Mouse (Mus musculus) hematopoietic stem cell, adult 5-6 weeks (primary cell): ENCODE measurements around the gene Nubp2. TPM values are rescaled to one million over a fixed set of nuclear protein-coding genes. Genes with fewer than 3 reads are reported as not detected.

Experiments used
- ATAC-seq, 2 experiments: fragments of 125-278 bp in 1 of 2; replicated peaks in 1 of 2; 2 replicates each; pipeline ENCODE4 v1.8.0; 2016 to 2017; ENCODE audit warnings: inconsistent platforms in 2 of 2, mild to moderate bottlenecking in 2 of 2, moderate number of reproducible peaks in 2 of 2, low read depth in 1 of 2, moderate TSS enrichment in 1 of 2; ENCODE audit not compliant: low FRiP score in 2 of 2, poor library complexity in 2 of 2, severe bottlenecking in 2 of 2, insufficient read depth in 1 of 2, low TSS enrichment in 1 of 2
- total RNA-seq: library from RNA; stranded (forward); fragments of 172-1452, 232-1000 nt; gene quantifications from 2 replicates; pipeline ENCODE4 v1.2.3, GENCODE M21; 2017

Gene Nubp2
- total RNA-seq, 1 experiment from 2014 or later = 27.9 TPM

GRCm38 (mm10) chr17:24848600-24849031 lies 37.5 kb downstream of the Nubp2 start:
- ATAC-seq = no peak

DNA sequence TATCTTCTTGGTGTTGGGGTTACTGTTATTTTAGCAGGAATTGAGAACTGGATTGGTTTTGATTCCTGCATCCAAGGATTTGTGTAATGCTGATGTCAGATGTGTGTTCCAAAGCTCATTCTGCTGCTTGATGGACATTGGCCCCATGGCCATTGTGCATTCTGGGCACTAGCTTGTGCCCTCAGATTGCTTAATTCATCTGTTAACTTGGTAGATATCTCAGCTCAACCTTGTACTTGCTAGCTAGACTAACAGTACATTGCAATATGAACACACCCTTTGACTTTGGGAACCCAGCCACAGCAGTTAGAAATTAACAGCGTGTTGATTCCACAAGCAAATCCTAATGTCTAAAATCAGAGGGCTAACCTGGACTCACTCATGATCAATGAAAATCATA lies 38.8 kb downstream of the Nubp2 start:
- ATAC-seq = no peak

- no peak for ATAC-seq
Measured at GRCm38 (mm10) chr17:24844525-24844924, 41.6 kb downstream of the Nubp2 start.

DNA sequence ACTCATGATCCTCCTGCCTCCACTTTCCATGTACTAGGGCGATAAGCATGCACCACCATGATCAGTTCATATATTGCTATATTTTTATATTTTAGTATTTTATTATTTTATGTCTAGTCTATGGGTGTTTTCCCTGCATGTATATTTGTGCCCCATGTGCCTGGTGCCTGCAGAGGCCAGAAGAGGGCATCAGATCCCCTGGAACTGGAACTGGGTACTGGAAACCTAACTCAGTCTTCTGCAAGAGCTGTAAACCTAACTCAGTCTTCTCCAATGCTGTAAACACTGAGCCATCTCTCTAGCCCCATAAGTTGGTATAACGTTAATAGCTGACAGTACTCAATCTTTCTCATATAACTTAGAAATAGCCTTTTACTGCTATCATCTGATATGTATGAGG lies 43.5 kb downstream of the Nubp2 start:
- ATAC-seq = no peak

- 0 out of 4 replicates have a peak, but pooled peaks of 1 of the 2 experiments have one; percentile 51 for ATAC-seq
Measured at GRCm38 (mm10) chr17:24841133-24841532, 45.0 kb downstream of the Nubp2 start.

GRCm38 (mm10) chr17:24840341-24840740 lies 45.8 kb downstream of the Nubp2 start:
- no peak for ATAC-seq

DNA sequence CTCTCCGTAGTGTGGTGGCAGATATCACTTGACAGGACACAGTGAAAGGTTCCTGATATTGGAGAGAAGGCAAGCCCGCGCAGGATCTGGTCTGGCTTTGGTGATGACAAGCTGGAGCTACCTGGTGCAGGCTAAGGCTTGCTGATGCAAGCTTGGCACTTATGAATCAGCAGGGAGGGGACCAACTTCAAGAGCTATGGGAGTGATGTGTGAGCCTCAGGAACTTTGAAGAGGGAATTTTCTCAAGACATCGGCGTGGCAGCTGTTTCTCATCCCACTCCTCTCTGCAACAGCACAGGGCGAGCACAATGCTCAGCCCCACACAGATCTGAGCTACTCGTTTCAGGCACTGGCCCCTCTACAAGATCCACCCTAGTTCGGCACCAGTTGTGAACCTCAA lies 46.3 kb downstream of the Nubp2 start, which contains the start of gene Hagh:
TSS of gene Hagh (plus strand) at position 302 of the 400 bp plus-strand sequence.
- ATAC-seq = no peak

Other genes with a start within 250 kb of the Nubp2 start
- gene Slc9a3r2, start 236.0 kb downstream of the Nubp2 start, total RNA-seq = 2.2 and 4.7 TPM in 2 replicates
- not detected in 2 replicates for gene Npw, start 227.9 kb downstream of the Nubp2 start, total RNA-seq
- 19.7 and 22.8 TPM in 2 replicates for gene Zfp598, start 216.7 kb downstream of the Nubp2 start, total RNA-seq
- 0.25 TPM in 1 of 2 replicates, not detected in the other for gene Syngr3, start 196.4 kb downstream of the Nubp2 start, total RNA-seq
- 29.3 and 45.5 TPM in 2 replicates for gene Gfer, start 190.2 kb downstream of the Nubp2 start, total RNA-seq
- gene Noxo1, start 190.1 kb downstream of the Nubp2 start, total RNA-seq = 1.2 and 2.8 TPM in 2 replicates
- 24.0 and 29.7 TPM in 2 replicates for gene Tbl3, start 178.7 kb downstream of the Nubp2 start, total RNA-seq
- gene Rnf151, start 168.3 kb downstream of the Nubp2 start, total RNA-seq = not detected in 2 replicates
- 1,140 and 1,689 TPM in 2 replicates for gene Rps2, start 168.2 kb downstream of the Nubp2 start, total RNA-seq
- 164 and 207 TPM in 2 replicates for gene Ndufb10, start 161.9 kb downstream of the Nubp2 start, total RNA-seq
- gene Rpl3l, start 158.5 kb downstream of the Nubp2 start, total RNA-seq = not detected in 2 replicates
- 33.6 and 69.4 TPM in 2 replicates for gene Msrb1, start 149.7 kb downstream of the Nubp2 start, total RNA-seq
- gene Hs3st6, start 133.4 kb downstream of the Nubp2 start, total RNA-seq = not detected in 2 replicates
- gene Meiob, start 82.1 kb downstream of the Nubp2 start, total RNA-seq = 0.44 TPM in 1 of 2 replicates, not detected in the other
- 24.5 and 24.6 TPM in 2 replicates for gene Hagh, start 46.2 kb downstream of the Nubp2 start, total RNA-seq
- 15.0 and 19.6 TPM in 2 replicates for gene Fahd1, start 36.0 kb downstream of the Nubp2 start, total RNA-seq
- not detected in 2 replicates for gene Igfals, start 20.4 kb downstream of the Nubp2 start, total RNA-seq
- 6.0 and 12.9 TPM in 2 replicates for gene Spsb3, start 294 bp upstream of the Nubp2 start, total RNA-seq
- 13.7 and 27.3 TPM in 2 replicates for gene Eme2, start 8.7 kb upstream of the Nubp2 start, total RNA-seq
- gene Mrps34, start 8.8 kb upstream of the Nubp2 start, total RNA-seq = 23.1 and 25.8 TPM in 2 replicates
- 22.5 and 44.1 TPM in 2 replicates for gene Nme3, start 10.2 kb upstream of the Nubp2 start, total RNA-seq
- 32.8 and 48.7 TPM in 2 replicates for gene Mapk8ip3, start 50.6 kb upstream of the Nubp2 start, total RNA-seq
- 71.0 and 108 TPM in 2 replicates for gene Jpt2, start 74.3 kb upstream of the Nubp2 start, total RNA-seq
- gene Cramp1l, start 129.4 kb upstream of the Nubp2 start, total RNA-seq = 13.3 and 15.4 TPM in 2 replicates
- gene Ift140, start 129.7 kb upstream of the Nubp2 start, total RNA-seq = 35.1 and 41.3 TPM in 2 replicates
- not detected in 2 replicates for gene Tmem204, start 197.2 kb upstream of the Nubp2 start, total RNA-seq
- gene Telo2, start 229.6 kb upstream of the Nubp2 start, total RNA-seq = 22.5 and 28.7 TPM in 2 replicates
- 0.40 TPM in 1 of 2 replicates, not detected in the other for gene Ptx4, start 234.4 kb upstream of the Nubp2 start, total RNA-seq
- 7.0 and 7.7 TPM in 2 replicates for gene Clcn7, start 247.0 kb upstream of the Nubp2 start, total RNA-seq